Mouse (Mus musculus): ENCODE measurements at regions not wholly inside any gene's neighbourhood (a gene's known extent, or its start where the extent isn't known, plus 50 kb on each side); places are given as distances from the start of the nearest gene placed in this dataset.

- Histone ChIP-seq H3K4me3 (no peak overlapping the region), H3K4me1 (no peaks in the 10 kb centered on the region), H3K36me3 (no peaks in the 10 kb centered on the region), H3K4me2 (no peak overlapping the region), H3K9me3 (no peaks in the 10 kb centered on the region), H3K9ac (no peak overlapping the region), H3K27me3 (replicated peaks) (no peaks in the 10 kb centered on the region; the same call in 1 of the 2 replicates), H3K27ac (replicated peaks) (no peak overlapping the region)
- ATAC-seq (ENCODE audit: extremely low read depth, insufficient number of reproducible peaks, low FRiP score, low TSS enrichment), result no peak
- whole genome bisulfite sequencing, result 67% methylated on average over 4 of the region's 4 CpGs
Measured at GRCm38 (mm10) chr2:147727396-147727795, 319.4 kb downstream of the Foxa2 start.

GRCm38 (mm10) chr2:147718936-147719335 lies 327.8 kb downstream of the Foxa2 start:
- 74% methylated on average over 3 of the region's 3 CpGs for WGBS

GRCm38 (mm10) chr2:147717484-147717947 lies 329.3 kb downstream of the Foxa2 start:
- Histone ChIP-seq H3K9me3 (no peaks in the 10 kb centered on the region), H3K4me2 (no peak overlapping the region), H3K36me3 (no peaks in the 10 kb centered on the region), H3K27me3 (replicated peaks) (peaks cover 5% of the 10 kb centered on the region; the same call in 1 of the 2 replicates), H3K4me3 (no peak overlapping the region), H3K27ac (replicated peaks) (no peak overlapping the region), H3K9ac (no peak overlapping the region), H3K4me1 (no peaks in the 10 kb centered on the region)
- ATAC-seq (ENCODE audit: extremely low read depth, insufficient number of reproducible peaks, low FRiP score, low TSS enrichment), result no peak
- 91% methylated on average over 12 of the region's 12 CpGs for WGBS

More at GRCm38 (mm10) chr2:147718936-147719335, 327.8 kb downstream of the Foxa2 start:
- no peaks in the 10 kb centered on the region; the same call in 1 of the 2 replicates for H3K27me3 ChIP-seq (replicated peaks)
- H3K9ac ChIP-seq, result no peak overlapping the region
- no peak overlapping the region for H3K4me3 ChIP-seq
- ATAC-seq (ENCODE audit: extremely low read depth, insufficient number of reproducible peaks, low FRiP score, low TSS enrichment), result no peak
- H3K4me2 ChIP-seq, result no peak overlapping the region
- H3K9me3 ChIP-seq, result no peaks in the 10 kb centered on the region
- H3K4me1 ChIP-seq, result no peaks in the 10 kb centered on the region
- H3K36me3 ChIP-seq, result no peaks in the 10 kb centered on the region
- no peak overlapping the region for H3K27ac ChIP-seq (replicated peaks)

- Histone ChIP-seq H3K36me3 (no peaks in the 10 kb centered on the region), H3K27me3 (replicated peaks) (peaks cover 5% of the 10 kb centered on the region; the same call in 1 of the 2 replicates), H3K9me3 (no peaks in the 10 kb centered on the region), H3K27ac (replicated peaks) (no peak overlapping the region), H3K9ac (no peak overlapping the region), H3K4me1 (peaks cover 8% of the 10 kb centered on the region), H3K4me3 (no peak overlapping the region), H3K4me2 (no peak overlapping the region)
- no peak for ATAC-seq (ENCODE audit: extremely low read depth, insufficient number of reproducible peaks, low FRiP score, low TSS enrichment)
- 81% methylated on average over 5 of the region's 5 CpGs for WGBS
Measured at GRCm38 (mm10) chr2:147715791-147716190, 331.0 kb downstream of the Foxa2 start.

GRCm38 (mm10) chr2:147710593-147711265 lies 336.0 kb downstream of the Foxa2 start:
- 12% methylated on average over 8 of the region's 8 CpGs for WGBS
- Histone ChIP-seq H3K4me3 (no peak overlapping the region), H3K4me1 (peaks cover 17% of the 10 kb centered on the region), H3K9ac (no peak overlapping the region), H3K27ac (replicated peaks) (peak overlapping the region; percentile 32; the same call in 1 of the 2 replicates), H3K4me2 (peak overlapping the region; percentile 43), H3K36me3 (no peaks in the 10 kb centered on the region), H3K27me3 (replicated peaks) (peaks cover 15% of the 10 kb centered on the region; the same call in 1 of the 2 replicates), H3K9me3 (no peaks in the 10 kb centered on the region)
- no peak; the same call in 1 of the 2 replicates for ATAC-seq (ENCODE audit: extremely low read depth, insufficient number of reproducible peaks, low FRiP score, low TSS enrichment)

- no peak overlapping the region for H3K27ac ChIP-seq (replicated peaks)
- H3K9me3 ChIP-seq, result no peaks in the 10 kb centered on the region
- ATAC-seq (ENCODE audit: extremely low read depth, insufficient number of reproducible peaks, low FRiP score, low TSS enrichment), result no peak
Measured at GRCm38 (mm10) chr2:147709799-147710198, 337.0 kb downstream of the Foxa2 start.

GRCm38 (mm10) chr2:147707156-147707555 lies 339.6 kb downstream of the Foxa2 start:
- no peak overlapping the region for H3K4me3 ChIP-seq
- no peak overlapping the region for H3K27ac ChIP-seq (replicated peaks)
- peaks cover 17% of the 10 kb centered on the region for H3K4me1 ChIP-seq
- H3K4me2 ChIP-seq, result no peak overlapping the region
- 66% methylated on average over 6 of the region's 6 CpGs for WGBS
- no peaks in the 10 kb centered on the region for H3K36me3 ChIP-seq
- no peaks in the 10 kb centered on the region for H3K9me3 ChIP-seq
- no peak overlapping the region for H3K9ac ChIP-seq
- ATAC-seq (ENCODE audit: extremely low read depth, insufficient number of reproducible peaks, low FRiP score, low TSS enrichment), result no peak
- H3K27me3 ChIP-seq (replicated peaks), result peaks cover 10% of the 10 kb centered on the region; the same call in 1 of the 2 replicates

More at GRCm38 (mm10) chr2:147709799-147710198, 337.0 kb downstream of the Foxa2 start:
- Histone ChIP-seq H3K9ac (no peak overlapping the region), H3K4me1 (peaks cover 17% of the 10 kb centered on the region), H3K4me3 (no peak overlapping the region), H3K27me3 (replicated peaks) (peaks cover 15% of the 10 kb centered on the region; the same call in 1 of the 2 replicates), H3K4me2 (no peak overlapping the region), H3K36me3 (no peaks in the 10 kb centered on the region)

GRCm38 (mm10) chr2:147703981-147704380 lies 342.3 kb downstream of the Pax1 start:
- no peak overlapping the region for H3K4me2 ChIP-seq
- no peak overlapping the region for H3K4me3 ChIP-seq
- 70% methylated on average over 10 of the region's 10 CpGs for WGBS
- no peak overlapping the region for H3K27ac ChIP-seq (replicated peaks)
- no peaks in the 10 kb centered on the region for H3K9me3 ChIP-seq
- H3K27me3 ChIP-seq (replicated peaks), result peaks cover 10% of the 10 kb centered on the region; the same call in 1 of the 2 replicates
- H3K36me3 ChIP-seq, result no peaks in the 10 kb centered on the region
- no peak for ATAC-seq (ENCODE audit: extremely low read depth, insufficient number of reproducible peaks, low FRiP score, low TSS enrichment)
- no peak overlapping the region for H3K9ac ChIP-seq
- no peaks in the 10 kb centered on the region for H3K4me1 ChIP-seq

GRCm38 (mm10) chr2:147702330-147703063 lies 340.8 kb downstream of the Pax1 start:
- no peaks in the 10 kb centered on the region for H3K4me1 ChIP-seq
- no peak overlapping the region for H3K4me3 ChIP-seq
- no peaks in the 10 kb centered on the region for H3K36me3 ChIP-seq
- no peak overlapping the region for H3K9ac ChIP-seq
- no peak overlapping the region for H3K27ac ChIP-seq (replicated peaks)
- H3K27me3 ChIP-seq (replicated peaks), result peaks cover 4% of the 10 kb centered on the region; the same call in 1 of the 2 replicates
- H3K9me3 ChIP-seq, result no peaks in the 10 kb centered on the region
- 58% methylated on average over 6 of the region's 6 CpGs for WGBS
- no peak overlapping the region for H3K4me2 ChIP-seq
- no peak for ATAC-seq (ENCODE audit: extremely low read depth, insufficient number of reproducible peaks, low FRiP score, low TSS enrichment)

GRCm38 (mm10) chr2:147699524-147700081 lies 337.9 kb downstream of the Pax1 start:
- Histone ChIP-seq H3K27me3 (replicated peaks) (no peaks in the 10 kb centered on the region; the same call in 1 of the 2 replicates), H3K9ac (no peak overlapping the region), H3K9me3 (no peaks in the 10 kb centered on the region), H3K27ac (replicated peaks) (no peak overlapping the region), H3K4me3 (no peak overlapping the region), H3K4me2 (no peak overlapping the region), H3K36me3 (no peaks in the 10 kb centered on the region), H3K4me1 (no peaks in the 10 kb centered on the region)
- ATAC-seq (ENCODE audit: extremely low read depth, insufficient number of reproducible peaks, low FRiP score, low TSS enrichment), result no peak
- WGBS, result 64% methylated on average over 6 of the region's 6 CpGs

GRCm38 (mm10) chr2:147691896-147692295 lies 330.2 kb downstream of the Pax1 start:
- Histone ChIP-seq H3K27ac (replicated peaks) (no peak overlapping the region), H3K9ac (no peak overlapping the region), H3K9me3 (no peaks in the 10 kb centered on the region), H3K4me1 (no peaks in the 10 kb centered on the region), H3K27me3 (replicated peaks) (peaks cover 11% of the 10 kb centered on the region), H3K4me3 (no peak overlapping the region), H3K4me2 (no peak overlapping the region), H3K36me3 (no peaks in the 10 kb centered on the region)
- WGBS, result 75% methylated on average over 10 of the region's 10 CpGs
- ATAC-seq (ENCODE audit: extremely low read depth, insufficient number of reproducible peaks, low FRiP score, low TSS enrichment), result no peak
